Mouse (Mus musculus): Measurements from ENCODE around the gene Dll4. TPM values are rescaled to one million over a fixed set of nuclear protein-coding genes. Genes with fewer than 3 reads are reported as not detected.

The Dll4 gene
- polyA plus RNA-seq, 1 experiment from 2014 or later, result 5.3 TPM

GRCm38 (mm10) chr2:119299981-119300818 lies 25.4 kb upstream of the Dll4 start:
- Histone ChIP-seq H3K36me3 (ENCODE audit: control insufficient read depth, insufficient read depth, low read length) (peaks cover 11% of the 10 kb centered on the region), H3K4me1 (replicated peaks; ENCODE audit: control insufficient read depth, insufficient read depth, low read length) (peaks cover 50% of the 10 kb centered on the region), H3K4me2 (peak overlapping the region; percentile 82), H3K9me3 (ENCODE audit: control insufficient read depth, low read length) (no peaks in the 10 kb centered on the region), H3K27me3 (replicated peaks; ENCODE audit: control insufficient read depth, insufficient read depth, low read length) (no peaks in the 10 kb centered on the region), H3K27ac (ENCODE audit: low read depth, low read length) (peak overlapping the region; percentile 55; the same call in 1 of the 2 replicates), H3K9ac (ENCODE audit: low read depth, low read length) (peak overlapping the region; percentile 64), H3K4me3 (ENCODE audit: low read depth, low read length) (peak overlapping the region; percentile 33)
- ATAC-seq (replicated peaks; ENCODE audit: low FRiP score) (peak; percentile 89), DNase-seq (ENCODE audit: low spot score) (peak; percentile 87)
- 2% methylated on average over 15 of the region's 15 CpGs for WGBS

GRCm38 (mm10) chr2:119300819-119301493 lies 24.6 kb upstream of the Dll4 start:
- no peaks in the 10 kb centered on the region for H3K27me3 ChIP-seq (replicated peaks; ENCODE audit: control insufficient read depth, insufficient read depth, low read length)
- peaks cover 55% of the 10 kb centered on the region for H3K4me1 ChIP-seq (replicated peaks; ENCODE audit: control insufficient read depth, insufficient read depth, low read length)
- ATAC-seq (replicated peaks; ENCODE audit: low FRiP score) (0 out of 2 replicates have a peak, but pooled peaks have one; percentile 8), DNase-seq (ENCODE audit: low spot score) (no peak)
- H3K4me3 ChIP-seq (ENCODE audit: low read depth, low read length), result peak overlapping the region; percentile 33
- H3K9ac ChIP-seq (ENCODE audit: low read depth, low read length), result peak overlapping the region; percentile 64
- H3K4me2 ChIP-seq, result peak overlapping the region; percentile 82
- H3K36me3 ChIP-seq (ENCODE audit: control insufficient read depth, insufficient read depth, low read length), result peaks cover 11% of the 10 kb centered on the region
- no peaks in the 10 kb centered on the region for H3K9me3 ChIP-seq (ENCODE audit: control insufficient read depth, low read length)
- H3K27ac ChIP-seq (ENCODE audit: low read depth, low read length), result peak overlapping the region; percentile 55; the same call in 1 of the 2 replicates
- 35% methylated on average over 7 of the region's 7 CpGs for WGBS

- Histone ChIP-seq H3K4me1 (replicated peaks; ENCODE audit: control insufficient read depth, insufficient read depth, low read length) (peaks cover 55% of the 10 kb centered on the region), H3K27ac (ENCODE audit: low read depth, low read length) (no peak overlapping the region), H3K36me3 (ENCODE audit: control insufficient read depth, insufficient read depth, low read length) (0 out of 2 replicates have a peak, but pooled peaks cover 2% of the 10 kb centered on the region), H3K9me3 (ENCODE audit: control insufficient read depth, low read length) (no peaks in the 10 kb centered on the region), H3K27me3 (replicated peaks; ENCODE audit: control insufficient read depth, insufficient read depth, low read length) (no peaks in the 10 kb centered on the region), H3K9ac (ENCODE audit: low read depth, low read length) (no peak overlapping the region), H3K4me3 (ENCODE audit: low read depth, low read length) (no peak overlapping the region), H3K4me2 (no peak overlapping the region)
- no peak for ATAC-seq (replicated peaks; ENCODE audit: low FRiP score)
- WGBS, result 63% methylated on average over 6 of the region's 6 CpGs
- DNase-seq (ENCODE audit: low spot score), result no peak
Observed at GRCm38 (mm10) chr2:119302876-119303275, 22.7 kb upstream of the Dll4 start.

- peaks cover 50% of the 10 kb centered on the region for H3K4me1 ChIP-seq (replicated peaks; ENCODE audit: control insufficient read depth, insufficient read depth, low read length)
- no peaks in the 10 kb centered on the region for H3K9me3 ChIP-seq (ENCODE audit: control insufficient read depth, low read length)
- no peaks in the 10 kb centered on the region for H3K27me3 ChIP-seq (replicated peaks; ENCODE audit: control insufficient read depth, insufficient read depth, low read length)
- no peak overlapping the region for H3K4me3 ChIP-seq (ENCODE audit: low read depth, low read length)
- 27% methylated on average over 3 of the region's 3 CpGs for WGBS
- H3K9ac ChIP-seq (ENCODE audit: low read depth, low read length), result no peak overlapping the region
- H3K4me2 ChIP-seq, result peak overlapping the region; percentile 38
- H3K27ac ChIP-seq (ENCODE audit: low read depth, low read length), result peak overlapping the region; percentile 90
- H3K36me3 ChIP-seq (ENCODE audit: control insufficient read depth, insufficient read depth, low read length), result 0 out of 2 replicates have a peak, but pooled peaks cover 2% of the 10 kb centered on the region
- ATAC-seq (replicated peaks; ENCODE audit: low FRiP score), result peak; percentile 68
- DNase-seq (ENCODE audit: low spot score), result no peak
Observed at GRCm38 (mm10) chr2:119304391-119304790, 21.2 kb upstream of the Dll4 start.

GRCm38 (mm10) chr2:119304798-119305208 lies 20.8 kb upstream of the Dll4 start:
- Histone ChIP-seq H3K9ac (ENCODE audit: low read depth, low read length) (peak overlapping the region; percentile 35), H3K4me3 (ENCODE audit: low read depth, low read length) (no peak overlapping the region), H3K27ac (ENCODE audit: low read depth, low read length) (peak overlapping the region; percentile 90), H3K4me1 (replicated peaks; ENCODE audit: control insufficient read depth, insufficient read depth, low read length) (peaks cover 46% of the 10 kb centered on the region), H3K27me3 (replicated peaks; ENCODE audit: control insufficient read depth, insufficient read depth, low read length) (no peaks in the 10 kb centered on the region), H3K4me2 (peak overlapping the region; percentile 38), H3K9me3 (ENCODE audit: control insufficient read depth, low read length) (no peaks in the 10 kb centered on the region), H3K36me3 (ENCODE audit: control insufficient read depth, insufficient read depth, low read length) (no peaks in the 10 kb centered on the region)
- WGBS, result 27% methylated on average over 3 of the region's 3 CpGs
- DNase-seq (ENCODE audit: low spot score), result peak; percentile 64
- peak; percentile 67 for ATAC-seq (replicated peaks; ENCODE audit: low FRiP score)

GRCm38 (mm10) chr2:119311544-119311943 lies 14.0 kb upstream of the Dll4 start:
- WGBS, result 45% methylated on average over 12 of the region's 12 CpGs
- no peak overlapping the region for H3K27ac ChIP-seq (ENCODE audit: low read depth, low read length)
- H3K9ac ChIP-seq (ENCODE audit: low read depth, low read length), result no peak overlapping the region
- no peak overlapping the region for H3K4me3 ChIP-seq (ENCODE audit: low read depth, low read length)
- no peaks in the 10 kb centered on the region; the same call in 1 of the 2 replicates for H3K27me3 ChIP-seq (replicated peaks; ENCODE audit: control insufficient read depth, insufficient read depth, low read length)
- H3K36me3 ChIP-seq (ENCODE audit: control insufficient read depth, insufficient read depth, low read length), result no peaks in the 10 kb centered on the region
- H3K4me2 ChIP-seq, result no peak overlapping the region
- DNase-seq (ENCODE audit: low spot score) (no peak), ATAC-seq (replicated peaks; ENCODE audit: low FRiP score) (peak; percentile 28; the same call in 1 of the 2 replicates)
- peaks cover 8% of the 10 kb centered on the region for H3K4me1 ChIP-seq (replicated peaks; ENCODE audit: control insufficient read depth, insufficient read depth, low read length)
- H3K9me3 ChIP-seq (ENCODE audit: control insufficient read depth, low read length), result no peaks in the 10 kb centered on the region

GRCm38 (mm10) chr2:119312380-119312958 lies 13.1 kb upstream of the Dll4 start:
- no peak for DNase-seq (ENCODE audit: low spot score)

GRCm38 (mm10) chr2:119313780-119314479 lies 11.7 kb upstream of the Dll4 start:
- Histone ChIP-seq H3K9ac (ENCODE audit: low read depth, low read length) (no peak overlapping the region), H3K4me3 (ENCODE audit: low read depth, low read length) (no peak overlapping the region), H3K27me3 (replicated peaks; ENCODE audit: control insufficient read depth, insufficient read depth, low read length) (no peaks in the 10 kb centered on the region; the same call in 1 of the 2 replicates), H3K9me3 (ENCODE audit: control insufficient read depth, low read length) (no peaks in the 10 kb centered on the region), H3K4me1 (replicated peaks; ENCODE audit: control insufficient read depth, insufficient read depth, low read length) (peaks cover 17% of the 10 kb centered on the region), H3K27ac (ENCODE audit: low read depth, low read length) (no peak overlapping the region), H3K4me2 (no peak overlapping the region), H3K36me3 (ENCODE audit: control insufficient read depth, insufficient read depth, low read length) (no peaks in the 10 kb centered on the region)
- 36% methylated on average over 10 of the region's 10 CpGs for WGBS
- no peak for ATAC-seq (replicated peaks; ENCODE audit: low FRiP score)
- DNase-seq (ENCODE audit: low spot score), result no peak

More at GRCm38 (mm10) chr2:119312380-119312958, 13.1 kb upstream of the Dll4 start:
- ATAC-seq (replicated peaks; ENCODE audit: low FRiP score), result no peak
- H3K4me1 ChIP-seq (replicated peaks; ENCODE audit: control insufficient read depth, insufficient read depth, low read length), result peaks cover 8% of the 10 kb centered on the region
- H3K9ac ChIP-seq (ENCODE audit: low read depth, low read length), result no peak overlapping the region
- H3K9me3 ChIP-seq (ENCODE audit: control insufficient read depth, low read length), result no peaks in the 10 kb centered on the region
- no peak overlapping the region for H3K4me3 ChIP-seq (ENCODE audit: low read depth, low read length)
- H3K27me3 ChIP-seq (replicated peaks; ENCODE audit: control insufficient read depth, insufficient read depth, low read length), result no peaks in the 10 kb centered on the region; the same call in 1 of the 2 replicates
- no peaks in the 10 kb centered on the region for H3K36me3 ChIP-seq (ENCODE audit: control insufficient read depth, insufficient read depth, low read length)
- peak overlapping the region; percentile 43 for H3K27ac ChIP-seq (ENCODE audit: low read depth, low read length)
- 86% methylated on average over 2 of the region's 2 CpGs for WGBS
- no peak overlapping the region for H3K4me2 ChIP-seq

Data from liver, embryonic 11.5 days (tissue).